Mouse (Mus musculus): ENCODE data around the gene 4930539E08Rik. TPM values are rescaled to one million over a fixed set of nuclear protein-coding genes. Genes with fewer than 3 reads are reported as not detected.
A peak's percentile ranks its signal among the peaks of the same experiment; 100 is the strongest.

4930539E08Rik gene
- polyA plus RNA-seq (2015; fragmentation: Nextera tagmentation; extraction: Ambion mirVana): 3.9 and 4.2 TPM in 2 replicates

GRCm38 (mm10) chr17:28915060-28915628 lies at the start of gene 4930539E08Rik:
Gene 4930539E08Rik, minus strand, starts transcription at chr17:28915324.
- peak within 1 kb of the TSS; percentile 90 for H3K27ac ChIP-seq (ENCODE audit: low read length)
- WGBS: 49% methylated on average over 12 of the region's 12 CpGs
- ATAC-seq: peak; percentile 85

DNA sequence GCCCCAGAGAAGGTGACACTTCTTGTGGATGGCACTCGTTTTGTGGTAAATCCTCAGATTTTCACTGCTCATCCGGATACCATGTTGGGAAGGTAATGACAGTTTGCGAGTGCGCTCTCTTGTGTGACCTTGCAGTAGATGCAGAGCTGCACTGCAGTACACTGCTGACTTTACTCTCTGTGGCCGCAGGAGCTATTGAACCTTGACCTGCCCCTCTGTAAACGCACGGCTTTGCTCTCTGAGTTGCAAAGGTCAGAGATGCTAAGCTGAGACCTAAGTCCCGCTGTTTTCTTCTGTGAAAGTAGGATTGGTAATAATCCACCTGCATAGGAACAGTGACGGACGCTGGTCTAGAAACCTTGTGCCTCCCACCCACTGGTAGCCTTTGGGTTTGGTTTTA lies 46.5 kb upstream of the 4930539E08Rik start:
- Histone ChIP-seq H3K36me3 (ENCODE audit: control insufficient read depth, insufficient read depth, low read length) (peaks cover 27% of the 10 kb centered on the region), H3K4me1 (ENCODE audit: control insufficient read depth, insufficient read depth, low read length) (peaks cover 12% of the 10 kb centered on the region), H3K4me3 (ENCODE audit: low read length) (no peak overlapping the region), H3K9ac (ENCODE audit: low read depth, low read length) (no peak overlapping the region), H3K27me3 (replicated peaks; ENCODE audit: control insufficient read depth, insufficient read depth, low read length) (no peaks in the 10 kb centered on the region), H3K9me3 (ENCODE audit: control insufficient read depth, low read length) (no peaks in the 10 kb centered on the region), H3K4me2 (ENCODE audit: low read depth, low read length) (no peak overlapping the region), H3K27ac (ENCODE audit: low read length) (no peak overlapping the region)
- WGBS: 76% methylated on average over 10 of the region's 10 CpGs
- peak; percentile 69 for ATAC-seq

More at GRCm38 (mm10) chr17:28915060-28915628, at the start of gene 4930539E08Rik:
- no peaks in the 10 kb centered on the region for H3K27me3 ChIP-seq (replicated peaks; ENCODE audit: control insufficient read depth, insufficient read depth, low read length)
- H3K4me2 ChIP-seq (ENCODE audit: low read depth, low read length): peak within 1 kb of the TSS; percentile 24
- no peaks in the 10 kb centered on the region for H3K36me3 ChIP-seq (ENCODE audit: control insufficient read depth, insufficient read depth, low read length)
- H3K4me3 ChIP-seq (ENCODE audit: low read length): peak within 1 kb of the TSS; percentile 30
- H3K9me3 ChIP-seq (ENCODE audit: control insufficient read depth, low read length): no peaks in the 10 kb centered on the region
- H3K9ac ChIP-seq (ENCODE audit: low read depth, low read length): peak within 1 kb of the TSS; percentile 46
- H3K4me1 ChIP-seq (ENCODE audit: control insufficient read depth, insufficient read depth, low read length): peaks cover 10% of the 10 kb centered on the region

- H3K4me3 ChIP-seq (ENCODE audit: low read length): no peak overlapping the region
- peaks cover 12% of the 10 kb centered on the region for H3K4me1 ChIP-seq (ENCODE audit: control insufficient read depth, insufficient read depth, low read length)
- no peaks in the 10 kb centered on the region for H3K9me3 ChIP-seq (ENCODE audit: control insufficient read depth, low read length)
- H3K27ac ChIP-seq (ENCODE audit: low read length): no peak overlapping the region
- WGBS: 52% methylated on average over 10 of the region's 10 CpGs
- H3K36me3 ChIP-seq (ENCODE audit: control insufficient read depth, insufficient read depth, low read length): peaks cover 25% of the 10 kb centered on the region
- no peak for ATAC-seq
- no peak overlapping the region for H3K9ac ChIP-seq (ENCODE audit: low read depth, low read length)
- H3K27me3 ChIP-seq (replicated peaks; ENCODE audit: control insufficient read depth, insufficient read depth, low read length): no peaks in the 10 kb centered on the region
- no peak overlapping the region for H3K4me2 ChIP-seq (ENCODE audit: low read depth, low read length)
These were observed 45.5 kb upstream of the 4930539E08Rik start for GRCm38 (mm10) chr17:28960597-28960996.

DNA sequence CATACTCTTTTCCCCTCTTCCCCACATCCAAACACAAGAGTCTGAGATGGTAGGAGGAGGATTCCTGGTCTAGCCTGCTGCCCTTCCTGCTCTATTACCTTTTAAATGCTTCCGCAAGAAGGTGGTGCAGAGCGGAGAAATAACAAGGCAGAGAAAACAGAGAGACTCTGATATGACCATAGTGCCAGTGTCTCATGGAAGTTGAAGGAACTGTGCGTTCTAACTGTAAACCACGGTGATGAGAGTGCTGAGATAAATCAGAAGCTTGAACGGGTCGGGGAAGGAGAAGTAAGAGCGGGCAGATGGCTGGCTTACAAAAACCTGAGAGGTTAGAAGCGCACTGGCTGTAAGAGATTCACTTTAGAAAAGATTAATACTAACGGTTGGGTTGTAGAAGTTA lies 39.3 kb upstream of the 4930539E08Rik start:
- 93% methylated on average over 9 of the region's 9 CpGs for WGBS
- peaks cover 5% of the 10 kb centered on the region for H3K36me3 ChIP-seq (ENCODE audit: control insufficient read depth, insufficient read depth, low read length)
- no peaks in the 10 kb centered on the region for H3K27me3 ChIP-seq (replicated peaks; ENCODE audit: control insufficient read depth, insufficient read depth, low read length)
- H3K4me3 ChIP-seq (ENCODE audit: low read length): no peak overlapping the region
- no peak overlapping the region for H3K4me2 ChIP-seq (ENCODE audit: low read depth, low read length)
- no peak overlapping the region for H3K9ac ChIP-seq (ENCODE audit: low read depth, low read length)
- peaks cover 14% of the 10 kb centered on the region for H3K4me1 ChIP-seq (ENCODE audit: control insufficient read depth, insufficient read depth, low read length)
- H3K9me3 ChIP-seq (ENCODE audit: control insufficient read depth, low read length): no peaks in the 10 kb centered on the region
- no peak for ATAC-seq
- no peak overlapping the region for H3K27ac ChIP-seq (ENCODE audit: low read length)

GRCm38 (mm10) chr17:28953251-28953650 lies 38.1 kb upstream of the 4930539E08Rik start:
- peak overlapping the region; percentile 74 for H3K4me3 ChIP-seq (ENCODE audit: low read length)

DNA sequence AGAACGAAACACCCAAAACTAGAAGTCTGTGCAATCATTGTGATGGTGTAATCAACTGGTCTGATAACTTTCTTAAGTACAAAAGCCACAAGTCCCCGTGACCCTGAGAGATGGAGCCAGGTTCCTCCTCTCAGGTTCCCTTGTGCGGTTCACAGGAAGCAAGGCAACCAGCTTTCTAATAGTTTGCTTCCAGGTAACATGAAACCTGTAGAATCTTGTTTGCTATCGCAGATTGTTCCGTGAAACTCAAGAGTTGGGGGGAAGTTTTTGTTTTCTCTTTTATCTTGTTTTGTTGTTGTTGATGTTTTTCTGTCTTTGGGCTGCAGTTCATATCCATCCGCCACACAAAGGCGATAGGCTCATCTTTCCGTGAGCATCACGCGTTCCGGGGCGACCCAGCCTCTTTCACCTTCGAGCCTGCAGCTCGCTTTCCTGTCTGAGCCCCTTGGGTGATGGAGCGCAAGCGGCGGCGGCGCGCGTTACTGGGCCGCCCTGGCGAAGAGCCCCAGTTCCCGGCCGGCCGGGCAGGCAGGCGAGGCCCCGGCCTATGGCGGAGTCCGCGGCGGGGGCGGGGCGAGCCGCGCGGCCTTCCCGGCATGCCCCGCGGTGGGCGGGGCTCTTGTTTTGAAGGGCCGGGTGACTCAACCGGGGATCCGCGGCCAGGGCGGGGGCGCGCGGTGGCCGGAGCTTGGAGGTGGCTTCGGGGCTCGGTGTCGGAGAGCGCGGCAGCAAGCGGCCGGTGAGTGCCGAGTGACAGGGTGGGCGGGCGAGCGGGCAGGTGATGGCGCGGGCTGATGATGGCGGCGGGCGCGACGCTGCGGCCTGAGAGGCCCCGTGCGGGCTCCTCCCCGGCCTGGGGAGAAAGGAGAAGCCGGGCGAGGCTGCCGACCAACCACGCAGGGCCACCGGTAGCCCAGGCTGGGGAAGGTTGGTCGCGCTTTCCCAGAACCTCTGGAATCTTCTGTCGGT lies 37.0 kb upstream of the 4930539E08Rik start, which contains the start of gene Kctd20:
Gene Kctd20, plus strand, starts transcription at position 120 of the 969 bp plus-strand sequence.
- H3K27me3 ChIP-seq (replicated peaks; ENCODE audit: control insufficient read depth, insufficient read depth, low read length): no peaks in the 10 kb centered on the region
- H3K27ac ChIP-seq (ENCODE audit: low read length): peak within 1 kb of the TSS; percentile 96
- H3K9me3 ChIP-seq (ENCODE audit: control insufficient read depth, low read length): no peaks in the 10 kb centered on the region
- no peaks in the 10 kb centered on the region for H3K36me3 ChIP-seq (ENCODE audit: control insufficient read depth, insufficient read depth, low read length)
- under 1% methylated on average over 78 of the region's 80 CpGs for WGBS
- ATAC-seq: peak; percentile 97
- H3K9ac ChIP-seq (ENCODE audit: low read depth, low read length): peak within 1 kb of the TSS; percentile 92
- peak within 1 kb of the TSS; percentile 74 for H3K4me3 ChIP-seq (ENCODE audit: low read length)
- H3K4me1 ChIP-seq (ENCODE audit: control insufficient read depth, insufficient read depth, low read length): peaks cover 14% of the 10 kb centered on the region
- peak within 1 kb of the TSS; percentile 86 for H3K4me2 ChIP-seq (ENCODE audit: low read depth, low read length)

More at GRCm38 (mm10) chr17:28953251-28953650, 38.1 kb upstream of the 4930539E08Rik start:
- H3K4me1 ChIP-seq (ENCODE audit: control insufficient read depth, insufficient read depth, low read length): peaks cover 14% of the 10 kb centered on the region
- peak overlapping the region; percentile 86 for H3K4me2 ChIP-seq (ENCODE audit: low read depth, low read length)
- H3K27me3 ChIP-seq (replicated peaks; ENCODE audit: control insufficient read depth, insufficient read depth, low read length): no peaks in the 10 kb centered on the region
- 9% methylated on average over 9 of the region's 9 CpGs for WGBS
- H3K9ac ChIP-seq (ENCODE audit: low read depth, low read length): peak overlapping the region; percentile 92
- H3K9me3 ChIP-seq (ENCODE audit: control insufficient read depth, low read length): no peaks in the 10 kb centered on the region
- no peak for ATAC-seq
- peaks cover 3% of the 10 kb centered on the region for H3K36me3 ChIP-seq (ENCODE audit: control insufficient read depth, insufficient read depth, low read length)
- H3K27ac ChIP-seq (ENCODE audit: low read length): peak overlapping the region; percentile 96

DNA sequence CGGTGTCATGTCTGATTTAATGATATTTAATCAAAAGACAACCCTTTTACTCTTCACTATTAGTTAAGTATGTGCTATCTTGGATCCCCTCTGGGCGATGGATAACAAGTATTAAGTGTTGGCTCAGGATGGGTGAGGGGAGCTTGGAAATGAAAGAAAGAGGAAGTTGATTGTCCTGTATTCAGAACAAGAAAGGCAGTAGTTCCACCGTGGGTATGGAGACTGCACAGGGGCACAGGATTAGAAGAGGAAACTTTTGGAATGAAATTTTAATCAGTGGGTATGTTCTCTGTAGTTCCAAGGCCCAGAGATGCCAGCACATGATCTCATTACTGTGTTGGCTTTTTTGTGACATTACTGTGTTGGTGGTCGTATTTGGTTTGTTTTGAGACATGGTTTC lies 35.6 kb upstream of the 4930539E08Rik start:
- Histone ChIP-seq H3K4me2 (ENCODE audit: low read depth, low read length) (no peak overlapping the region), H3K4me3 (ENCODE audit: low read length) (no peak overlapping the region), H3K9me3 (ENCODE audit: control insufficient read depth, low read length) (no peaks in the 10 kb centered on the region), H3K4me1 (ENCODE audit: control insufficient read depth, insufficient read depth, low read length) (peaks cover 14% of the 10 kb centered on the region), H3K27me3 (replicated peaks; ENCODE audit: control insufficient read depth, insufficient read depth, low read length) (no peaks in the 10 kb centered on the region), H3K27ac (ENCODE audit: low read length) (no peak overlapping the region), H3K9ac (ENCODE audit: low read depth, low read length) (no peak overlapping the region), H3K36me3 (ENCODE audit: control insufficient read depth, insufficient read depth, low read length) (no peaks in the 10 kb centered on the region)
- WGBS: 78% methylated on average over 4 of the region's 4 CpGs
- ATAC-seq: no peak

GRCm38 (mm10) chr17:28948661-28949060 lies 33.5 kb upstream of the 4930539E08Rik start:
- no peaks in the 10 kb centered on the region for H3K36me3 ChIP-seq (ENCODE audit: control insufficient read depth, insufficient read depth, low read length)
- H3K27me3 ChIP-seq (replicated peaks; ENCODE audit: control insufficient read depth, insufficient read depth, low read length): no peaks in the 10 kb centered on the region
- H3K9ac ChIP-seq (ENCODE audit: low read depth, low read length): no peak overlapping the region
- ATAC-seq: no peak
- H3K27ac ChIP-seq (ENCODE audit: low read length): no peak overlapping the region
- H3K4me1 ChIP-seq (ENCODE audit: control insufficient read depth, insufficient read depth, low read length): peaks cover 9% of the 10 kb centered on the region
- no peak overlapping the region for H3K4me3 ChIP-seq (ENCODE audit: low read length)
- no peaks in the 10 kb centered on the region for H3K9me3 ChIP-seq (ENCODE audit: control insufficient read depth, low read length)
- no peak overlapping the region for H3K4me2 ChIP-seq (ENCODE audit: low read depth, low read length)
- 61% methylated on average over 4 of the region's 4 CpGs for WGBS

All from intestine, embryonic 16.5 days (tissue).